Mouse (Mus musculus): ENCODE measurements around the gene Mettl8.

Gene Mettl8

GRCm38 (mm10) chr2:70929714-70930113, 125.7 kb downstream of the Mettl8 start:
- no peak for DNase-seq (ENCODE audit: low spot score)

GRCm38 (mm10) chr2:70924049-70924448, 131.3 kb downstream of the Mettl8 start:
- no peak for DNase-seq (ENCODE audit: low spot score)

GRCm38 (mm10) chr2:70922814-70923213, 132.6 kb downstream of the Mettl8 start:
- no peak for DNase-seq (ENCODE audit: low spot score)

- DNase-seq (ENCODE audit: low spot score) = peak; percentile 26
Observed at GRCm38 (mm10) chr2:70920937-70921596, 134.3 kb downstream of the Mettl8 start.

- no peak for DNase-seq (ENCODE audit: low spot score)
Observed at GRCm38 (mm10) chr2:70919913-70920522, 135.4 kb downstream of the Mettl8 start.

GRCm38 (mm10) chr2:70918516-70918915, 136.9 kb downstream of the Mettl8 start:
- DNase-seq (ENCODE audit: low spot score) = no peak
